Mouse (Mus musculus) kidney, adult 2 months (tissue): ENCODE data around the gene Fxyd7. TPM values are rescaled to one million over a fixed set of nuclear protein-coding genes. Genes with fewer than 3 reads are reported as not detected.

Experiments used
- DNase-seq: peaks from one replicate; pipeline ENCODE4 v3.0.0; 2021
- H3K27ac ChIP-seq: fragments of 200-500 bp; 2 replicates; pipeline ENCODE4 v1.5.1; 2012; ENCODE audit warnings: low read depth, low read length, control low read depth, inconsistent platforms; ENCODE audit not compliant: insufficient read depth
- H3K27me3 ChIP-seq: fragments of 200-500 bp; replicated peaks from 2 replicates; pipeline ENCODE4 v1.6.1; 2012; ENCODE audit warnings: mild to moderate bottlenecking, moderate library complexity, low read length, inconsistent platforms; ENCODE audit not compliant: control insufficient read depth, insufficient read depth
- H3K36me3 ChIP-seq: fragments of 200-500 bp; 2 replicates; pipeline ENCODE4 v1.6.1; 2012; ENCODE audit warnings: mild to moderate bottlenecking, moderate library complexity, low read length, inconsistent platforms; ENCODE audit not compliant: control insufficient read depth, insufficient read depth
- H3K4me1 ChIP-seq: fragments of 200-500 bp; 2 replicates; pipeline ENCODE4 v1.6.1; 2011; ENCODE audit warnings: low read length; ENCODE audit not compliant: control insufficient read depth, insufficient read depth
- H3K4me3 ChIP-seq: fragments of 200-500 bp; 2 replicates; pipeline ENCODE4 v1.5.1; 2011; ENCODE audit warnings: mild to moderate bottlenecking, low read depth, low read length, control low read depth; ENCODE audit not compliant: insufficient read depth
- CTCF ChIP-seq: fragments of 200-500 bp; conservative IDR thresholded peaks from 2 replicates; pipeline ENCODE4 v1.5.1; 2011; ENCODE audit warnings: low read depth, mild to moderate bottlenecking, control low read depth, low read length, moderate library complexity, mixed read lengths; ENCODE audit not compliant: insufficient read depth, insufficient read length
- POLR2A ChIP-seq: fragments of 200-500 bp; IDR thresholded peaks from one replicate; pipeline ENCODE4 v1.6.1; 2011; ENCODE audit warnings: low read depth, low read length, control low read depth
- WGBS: fragments of 180-500 bp; shearing (Covaris S2); methylation state at CpG from one replicate; pipeline ENCODE4 v1.1.7; 2018; 5-methylcytosine and 5-hydroxymethylcytosine counted together
- polyA plus RNA-seq: library from polyadenylated mRNA; depleted of rRNA; stranded (reverse); fragments of >200 nt; gene quantifications from 2 replicates; pipeline ENCODE4 v1.2.3, GENCODE M21; 2012

The Fxyd7 gene
- polyA plus RNA-seq, 1 experiment: 2.2 TPM

DNA sequence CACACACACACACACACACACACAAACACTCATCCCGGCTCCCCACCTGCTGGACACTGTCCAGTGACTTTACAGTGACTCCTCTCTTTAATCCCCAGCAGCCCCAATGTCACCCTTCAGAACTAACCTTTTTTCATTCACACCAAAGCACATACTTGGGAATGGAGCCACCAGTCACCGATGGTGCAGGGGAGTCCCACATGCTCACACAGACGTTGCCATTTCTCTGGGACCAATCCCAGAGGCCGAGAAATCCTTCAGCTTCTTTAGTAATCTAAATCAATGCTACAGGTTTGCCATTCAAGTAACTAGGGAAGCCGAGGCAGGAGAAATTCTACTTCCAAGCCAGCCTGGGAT lies 23.4 kb upstream of the Fxyd7 start:
- Histone ChIP-seq H3K27ac (no peak overlapping the region), H3K36me3 (no peaks in the 10 kb centered on the region), H3K27me3 (no peaks in the 10 kb centered on the region), H3K4me1 (no peaks in the 10 kb centered on the region), H3K4me3 (no peak overlapping the region)
- no peak for TF ChIP-seq CTCF
- 50% methylated on average over 5 of the region's 5 CpGs for WGBS
- no peak for DNase-seq

DNA sequence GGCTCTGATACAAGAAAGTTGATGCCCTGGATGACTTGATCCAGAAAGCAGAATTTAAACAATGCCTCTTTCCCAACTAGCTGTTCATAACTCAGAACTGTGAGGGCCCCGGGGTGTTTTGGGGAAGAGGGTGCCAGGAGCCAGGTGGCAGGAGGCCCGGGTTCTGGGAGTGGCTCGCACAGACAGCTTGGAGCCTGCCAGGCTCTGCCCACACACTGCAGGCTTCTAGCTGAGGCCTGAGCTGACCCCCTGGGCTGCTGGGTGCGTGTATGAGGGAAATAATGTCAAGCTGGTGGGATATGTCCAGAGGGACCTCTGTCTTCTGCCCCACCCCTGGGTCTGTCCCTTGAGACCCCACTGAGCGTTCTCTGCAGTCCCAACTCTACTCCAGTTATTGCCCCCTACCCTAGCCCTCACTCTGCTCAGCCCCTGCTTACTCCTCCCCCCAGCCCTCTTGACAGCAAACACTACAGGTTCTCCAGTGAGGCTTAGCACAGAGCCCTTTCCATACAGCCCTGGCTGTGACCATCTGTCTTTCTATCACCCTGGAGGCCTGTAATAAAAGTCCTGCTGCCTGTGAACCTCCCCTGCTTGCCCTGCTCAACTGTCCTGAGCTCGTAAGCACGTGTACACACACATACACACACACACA lies 22.9 kb upstream of the Fxyd7 start:
- TF ChIP-seq CTCF (no peak), POLR2A (no peak)
- H3K4me3 ChIP-seq: no peak overlapping the region
- no peaks in the 10 kb centered on the region for H3K36me3 ChIP-seq
- DNase-seq: no peak
- H3K27ac ChIP-seq: no peak overlapping the region
- 59% methylated on average over 7 of the region's 7 CpGs for WGBS
- H3K4me1 ChIP-seq: no peaks in the 10 kb centered on the region
- no peaks in the 10 kb centered on the region for H3K27me3 ChIP-seq

DNA sequence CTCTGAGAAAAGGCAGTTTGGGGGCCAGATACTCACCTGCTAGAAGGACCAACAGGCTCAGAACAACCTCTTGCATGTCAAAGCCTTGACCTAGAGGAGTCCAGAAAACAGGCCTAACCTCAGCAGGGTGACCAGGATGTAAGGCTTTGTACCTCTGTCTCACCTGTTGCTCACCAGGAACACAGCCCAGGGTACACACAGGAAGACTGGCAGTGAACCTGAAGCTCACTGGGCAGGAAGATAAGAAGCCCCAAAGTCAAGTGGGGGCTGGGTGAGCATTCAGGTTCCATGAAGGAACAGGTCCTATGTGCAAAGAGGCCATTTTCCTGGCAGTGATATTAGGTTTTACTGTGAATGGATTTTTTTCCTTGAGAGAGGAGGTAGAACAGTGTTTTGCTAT lies 22.3 kb upstream of the Fxyd7 start:
- Histone ChIP-seq H3K27me3 (no peaks in the 10 kb centered on the region), H3K36me3 (no peaks in the 10 kb centered on the region), H3K4me3 (no peak overlapping the region), H3K27ac (no peak overlapping the region), H3K4me1 (no peaks in the 10 kb centered on the region)
- TF ChIP-seq POLR2A (no peak), CTCF (no peak)
- DNase-seq: no peak

DNA sequence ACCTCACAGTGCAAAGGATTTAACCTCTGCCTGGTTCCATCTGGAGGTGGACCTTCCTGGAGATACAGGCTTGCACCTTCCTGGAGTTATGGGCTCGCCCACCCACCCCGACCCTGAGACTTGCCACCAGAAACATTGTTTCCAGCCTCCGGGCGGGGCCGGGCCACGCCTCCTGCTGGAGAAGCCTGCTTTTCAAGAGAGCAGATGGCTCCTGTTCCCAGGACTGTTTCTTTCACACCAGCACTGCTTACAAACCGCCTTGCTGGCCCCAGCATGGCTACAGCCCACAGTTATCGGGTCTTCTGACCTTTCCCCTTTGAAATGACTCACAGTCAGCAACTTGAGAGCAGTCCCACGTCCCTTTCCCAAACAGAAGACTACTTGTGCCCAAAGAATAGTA lies 21.1 kb upstream of the Fxyd7 start:
- H3K4me3 ChIP-seq: no peak overlapping the region
- no peak for TF ChIP-seq POLR2A
- no peak for TF ChIP-seq CTCF
- no peaks in the 10 kb centered on the region for H3K4me1 ChIP-seq
- H3K27me3 ChIP-seq: no peaks in the 10 kb centered on the region
- DNase-seq: no peak
- H3K27ac ChIP-seq: no peak overlapping the region
- no peaks in the 10 kb centered on the region for H3K36me3 ChIP-seq
- 46% methylated on average over 9 of the region's 9 CpGs for WGBS

DNA sequence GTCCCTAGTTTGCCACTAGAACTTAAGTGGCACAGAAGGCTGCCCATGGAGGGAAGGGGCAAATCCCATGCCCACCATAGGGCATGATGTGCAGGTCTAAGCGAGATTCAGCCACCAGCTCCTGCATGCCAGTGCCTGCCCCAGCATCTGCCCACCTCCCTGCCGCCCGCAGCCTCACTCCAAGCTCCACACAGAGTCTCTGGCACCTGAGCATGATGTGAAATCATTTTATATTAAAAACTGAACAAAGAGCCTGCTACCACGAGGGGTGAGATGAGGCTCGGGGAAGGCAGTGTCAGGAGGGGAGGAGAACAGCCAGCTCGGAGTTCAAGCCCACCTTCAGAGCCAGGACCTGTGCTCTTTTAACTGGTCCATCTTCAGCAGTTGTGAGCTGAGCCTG lies 19.1 kb upstream of the Fxyd7 start:
- no peak for DNase-seq
- 81% methylated on average over 6 of the region's 6 CpGs for WGBS
- H3K36me3 ChIP-seq: no peaks in the 10 kb centered on the region
- no peaks in the 10 kb centered on the region for H3K27me3 ChIP-seq
- H3K4me1 ChIP-seq: no peaks in the 10 kb centered on the region
- H3K27ac ChIP-seq: no peak overlapping the region
- TF ChIP-seq POLR2A: no peak
- TF ChIP-seq CTCF: no peak
- no peak overlapping the region for H3K4me3 ChIP-seq

DNA sequence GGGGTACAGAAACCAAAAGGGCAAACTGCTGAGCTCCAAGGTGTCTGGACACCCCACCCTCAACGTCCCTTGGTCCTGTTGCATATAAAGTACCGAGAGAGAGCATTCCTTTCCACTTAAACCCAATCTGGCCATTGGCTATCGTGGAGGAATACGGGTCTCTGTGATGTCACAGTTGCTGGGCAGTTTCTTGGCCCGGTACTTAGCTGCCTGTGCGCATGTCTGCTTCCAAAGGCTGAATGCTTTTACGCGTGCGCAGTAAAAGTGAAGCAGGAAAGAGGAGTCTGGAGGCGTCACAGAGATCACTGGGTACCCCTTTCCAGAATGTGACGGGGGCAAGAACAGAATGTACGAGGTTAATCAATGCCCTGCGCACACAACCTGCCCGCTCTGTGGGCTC lies 18.2 kb upstream of the Fxyd7 start:
- no peak overlapping the region for H3K4me3 ChIP-seq
- no peak overlapping the region for H3K27ac ChIP-seq
- WGBS: 79% methylated on average over 14 of the region's 14 CpGs
- no peak for DNase-seq
- no peaks in the 10 kb centered on the region for H3K36me3 ChIP-seq
- no peaks in the 10 kb centered on the region for H3K4me1 ChIP-seq
- no peak for TF ChIP-seq CTCF
- H3K27me3 ChIP-seq: no peaks in the 10 kb centered on the region

GRCm38 (mm10) chr7:31067836-31068235 lies 16.6 kb upstream of the Fxyd7 start:
- WGBS: 40% methylated on average over 5 of the region's 5 CpGs
- H3K27ac ChIP-seq: no peak overlapping the region

DNA sequence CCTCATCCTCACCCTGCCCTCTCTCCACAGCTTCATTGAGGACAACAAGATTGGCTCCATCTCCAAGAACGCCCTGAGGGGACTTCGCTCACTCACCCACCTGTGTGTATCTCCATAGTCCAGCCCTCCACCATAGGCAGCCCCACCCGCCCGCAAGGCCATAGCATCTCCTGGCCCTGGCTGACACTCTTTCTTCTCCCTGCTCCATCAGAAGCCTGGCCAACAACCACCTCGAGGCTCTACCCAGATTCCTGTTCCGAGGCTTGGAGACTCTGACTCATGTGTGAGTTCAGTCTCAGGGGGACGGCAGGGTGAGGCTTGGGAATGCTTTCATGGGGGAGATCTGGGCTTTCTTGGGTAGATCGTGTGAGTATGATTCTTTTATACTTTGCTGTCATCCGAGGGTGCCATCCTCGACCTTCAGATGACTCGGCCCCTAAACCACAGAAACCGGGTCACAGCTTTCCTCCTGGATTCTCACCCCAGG lies 11.8 kb upstream of the Fxyd7 start:
- WGBS: 84% methylated on average over 12 of the region's 12 CpGs
- DNase-seq: no peak
- TF ChIP-seq CTCF (no peak), POLR2A (no peak)
- Histone ChIP-seq H3K27me3 (no peaks in the 10 kb centered on the region), H3K4me1 (no peaks in the 10 kb centered on the region), H3K36me3 (no peaks in the 10 kb centered on the region), H3K27ac (no peak overlapping the region), H3K4me3 (no peak overlapping the region)

More at GRCm38 (mm10) chr7:31067836-31068235, 16.6 kb upstream of the Fxyd7 start:
- no peaks in the 10 kb centered on the region for H3K27me3 ChIP-seq
- H3K4me1 ChIP-seq: no peaks in the 10 kb centered on the region
- TF ChIP-seq CTCF (no peak), POLR2A (no peak)
- no peaks in the 10 kb centered on the region for H3K36me3 ChIP-seq
- no peak overlapping the region for H3K4me3 ChIP-seq
- DNase-seq: no peak
